ENCODE assay signal across 8 mouse cellular contexts in genomic region chr17:51832421-51832875, GRCm38 (mm10). TPM values are rescaled to one million over a fixed set of nuclear protein-coding genes. Genes with fewer than 3 reads are reported as not detected.
DNase-seq lines count a peak whose midpoint lies in the region; ATAC-seq and TF ChIP-seq lines count a peak whose summit lies in the region.

No protein-coding gene starts in this region.

- peak; percentile 18 to 32 for DNase-seq in lung, adult 18-20 months
- DNase-seq in lung, postnatal 25 days (ENCODE audit: low spot score), result no peak
- DNase-seq in brain, embryonic 14.5 days (ENCODE audit: low read depth), result peak; percentile 49
- peak; percentile 43 to 52 for DNase-seq in heart, postnatal 36 days
- no peak for DNase-seq in gastrocnemius, postnatal 4 days (ENCODE audit: low spot score in 2 of 2)

- peak; percentile 55; the same call in 1 of the 2 replicates for ATAC-seq in limb, embryonic 15.5 days (ENCODE audit: insufficient number of reproducible peaks, low FRiP score, low TSS enrichment, low read depth)
- peak; percentile 82 for ATAC-seq in midbrain, embryonic 15.5 days (replicated peaks)
- ATAC-seq in stomach, embryonic 16.5 days (ENCODE audit: insufficient read depth, low FRiP score), result peak; percentile 84

- H3K27ac ChIP-seq in limb, embryonic 15.5 days, result no peak overlapping the region
- H3K27ac ChIP-seq in midbrain, embryonic 15.5 days, result peak overlapping the region; percentile 23; the same call in 1 of the 2 replicates
- H3K27ac ChIP-seq in stomach, embryonic 16.5 days (ENCODE audit: low read length), result no peak overlapping the region

- no peaks in the 10 kb centered on the region for H3K36me3 ChIP-seq in limb, embryonic 15.5 days
- H3K36me3 ChIP-seq in midbrain, embryonic 15.5 days (replicated peaks), result no peaks in the 10 kb centered on the region
- H3K36me3 ChIP-seq in stomach, embryonic 16.5 days (ENCODE audit: control insufficient read depth, insufficient read depth, low read length), result no peaks in the 10 kb centered on the region

- WGBS in limb, embryonic 15.5 days, result under 1% methylated on average over 52 of the region's 66 CpGs
- under 1% methylated on average over 21 of the region's 66 CpGs for WGBS in midbrain, embryonic 15.5 days
- WGBS in stomach, embryonic 16.5 days, result under 1% methylated on average over 39 of the region's 66 CpGs

- peak overlapping the region; percentile 70 for H3K4me3 ChIP-seq in limb, embryonic 15.5 days
- peak overlapping the region; percentile 75 for H3K4me3 ChIP-seq in midbrain, embryonic 15.5 days
- H3K4me3 ChIP-seq in stomach, embryonic 16.5 days (replicated peaks; ENCODE audit: low read length), result peak overlapping the region; percentile 66

- H3K9me3 ChIP-seq in limb, embryonic 15.5 days, result no peaks in the 10 kb centered on the region
- H3K9me3 ChIP-seq in midbrain, embryonic 15.5 days, result no peaks in the 10 kb centered on the region
- no peaks in the 10 kb centered on the region for H3K9me3 ChIP-seq in stomach, embryonic 16.5 days (replicated peaks; ENCODE audit: control insufficient read depth, low read length)

- peak overlapping the region; percentile 99 for H3K4me2 ChIP-seq in limb, embryonic 15.5 days
- H3K4me2 ChIP-seq in midbrain, embryonic 15.5 days, result peak overlapping the region; percentile 99
- H3K4me2 ChIP-seq in stomach, embryonic 16.5 days (ENCODE audit: low read depth, low read length), result peak overlapping the region; percentile 99

- peak overlapping the region; percentile 48 for H3K9ac ChIP-seq in limb, embryonic 15.5 days
- H3K9ac ChIP-seq in midbrain, embryonic 15.5 days, result peak overlapping the region; percentile 70
- peak overlapping the region; percentile 76 for H3K9ac ChIP-seq in stomach, embryonic 16.5 days (ENCODE audit: low read length)

- no peak for TF ChIP-seq CTCF in brain, embryonic 14.5 days (IDR thresholded peaks at IDR 0.05; ENCODE audit: borderline replicate concordance, extremely low read depth, insufficient read depth, insufficient read length)

- TF ChIP-seq POLR2A in brain, embryonic 14.5 days (IDR thresholded peaks at IDR 0.05; ENCODE audit: borderline replicate concordance, extremely low read depth, insufficient read depth, insufficient read length, poor library complexity, severe bottlenecking), result no peak

- H3K27me3 ChIP-seq in limb, embryonic 15.5 days, result peaks cover 55% of the 10 kb centered on the region
- peaks cover 26% of the 10 kb centered on the region for H3K27me3 ChIP-seq in midbrain, embryonic 15.5 days (replicated peaks)
- H3K27me3 ChIP-seq in stomach, embryonic 16.5 days (ENCODE audit: control insufficient read depth, insufficient read depth, low read length), result peaks cover 52% of the 10 kb centered on the region

- intact Hi-C loops in heart, postnatal 36 days (cut with DNase I), result no loop called here

- H3K4me1 ChIP-seq in limb, embryonic 15.5 days, result peaks cover 23% of the 10 kb centered on the region
- peaks cover 24% of the 10 kb centered on the region for H3K4me1 ChIP-seq in midbrain, embryonic 15.5 days
- H3K4me1 ChIP-seq in stomach, embryonic 16.5 days (ENCODE audit: control insufficient read depth, insufficient read depth, low read length), result peaks cover 8% of the 10 kb centered on the region

RNA-seq across cellular contexts. Expression of gene Satb1, which starts 0.6 kb away (rescaled TPM):
- polyA plus RNA-seq in brain, embryonic 14.5 days (2012; rRNA removed), result 44.2 and 56.8 TPM in 2 replicates
- total RNA-seq in heart, postnatal 36 days (2021), result 10 to 100 TPM; 24.5 to 30.1 TPM
- 15.5 and 16.5 TPM in 2 replicates for polyA plus RNA-seq in limb, embryonic 15.5 days (2015; fragmentation: Nextera tagmentation; extraction: Ambion mirVana)
- polyA plus RNA-seq in midbrain, embryonic 15.5 days (2015; fragmentation: Nextera tagmentation; extraction: Ambion mirVana), result 21.5 and 24.1 TPM in 2 replicates
- 3.7 and 5.0 TPM in 2 replicates for polyA plus RNA-seq in stomach, embryonic 16.5 days (2015; fragmentation: Nextera tagmentation; extraction: Ambion mirVana)
- total RNA-seq in gastrocnemius, postnatal 4 days (2021), result 10 to 100 TPM; 66.4 to 68.8 TPM

Comparison
In these comparisons a context has a peak if more than half of its experiments do, and no peak if none do; other contexts are left out.
1. DNase-seq: peak in lung, adult 18-20 months (2 of 2), brain, embryonic 14.5 days (single experiment) and heart, postnatal 36 days (2 of 2); none in lung, postnatal 25 days (single experiment) and gastrocnemius, postnatal 4 days (0 of 2).
2. Peak in every context shown above with its lines, with median percentiles within 50 percentile points of each other: ATAC-seq, H3K4me2 ChIP-seq, H3K4me3 ChIP-seq and H3K9ac ChIP-seq.